Mouse (Mus musculus) layer of hippocampus, postnatal 14 days (tissue): ENCODE results near the gene Macrod2. TPM values are rescaled to one million over a fixed set of nuclear protein-coding genes. Genes with fewer than 3 reads are reported as not detected.

ENCODE experiments used
- DNase-seq, 2 experiments: peaks; one replicate each; pipeline ENCODE4 v3.0.0; 2021 to 2022; ENCODE audit warnings: low spot score in 2 of 2, mixed read lengths in 1 of 2
- total RNA-seq, 2 experiments: library from RNA; stranded (reverse); gene quantifications; 2 replicates each; pipeline ENCODE4 v1.2.3; 2021

The Macrod2 gene
- total RNA-seq, 2 experiments from 2014 or later = 48.7 to 54.6 TPM

DNA sequence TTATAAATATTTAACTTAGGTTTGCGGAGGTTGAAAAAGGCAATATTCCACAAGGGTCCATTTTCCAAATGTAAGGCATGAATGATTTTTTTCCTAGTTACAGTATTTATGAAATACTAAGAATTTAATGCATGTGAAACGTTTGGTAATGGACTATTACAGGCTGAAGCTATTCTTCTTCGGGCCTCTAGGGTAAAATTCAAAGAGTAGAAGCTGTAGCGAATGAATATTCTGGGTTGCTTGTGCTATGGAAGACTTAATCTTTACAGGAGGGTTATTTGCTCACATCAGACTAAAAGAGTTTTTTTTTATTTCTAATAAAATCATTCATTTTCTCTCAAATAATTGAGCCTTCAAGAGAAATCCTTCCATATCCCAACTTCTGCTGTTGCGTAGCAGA lies 1039.0 kb downstream of the Macrod2 start:
- DNase-seq = no peak

DNA sequence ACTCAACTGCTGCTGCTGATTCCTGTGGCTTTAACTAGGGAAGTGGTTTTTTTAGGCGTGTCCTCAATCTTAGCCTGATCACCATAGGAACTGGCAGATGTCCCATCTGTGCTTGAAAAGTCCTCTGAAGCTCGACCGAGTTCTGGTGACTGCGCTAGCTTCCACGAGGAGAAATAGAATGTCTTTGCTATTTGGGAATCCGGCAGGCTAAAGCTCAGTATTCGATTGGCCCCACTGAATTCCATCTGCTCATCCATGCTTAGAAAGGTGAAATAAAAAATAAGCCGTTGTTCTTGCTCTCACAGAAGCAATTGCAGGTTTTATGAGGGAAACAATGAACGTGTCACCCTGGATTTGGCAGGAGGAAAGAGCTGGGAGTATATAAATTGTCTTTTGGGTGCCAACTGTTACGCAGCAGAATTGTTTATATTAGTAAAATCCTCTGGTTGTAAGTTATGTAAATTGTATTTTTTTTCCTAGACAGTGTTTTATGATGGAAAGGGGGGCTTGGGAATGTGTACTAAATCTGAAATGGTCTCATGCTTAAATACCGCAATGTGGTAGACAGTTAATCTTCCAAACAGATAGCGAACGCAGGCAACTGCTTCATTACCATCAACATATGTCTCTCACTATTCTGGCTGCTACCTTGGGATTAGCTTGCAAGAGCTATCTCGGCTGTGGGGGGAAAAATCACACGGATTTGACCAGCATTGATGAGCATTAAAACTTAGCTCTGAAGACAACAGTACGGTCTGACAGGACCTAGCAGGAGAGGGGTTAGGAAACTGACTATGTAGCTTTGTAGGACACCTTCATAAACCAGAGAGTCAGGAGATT lies 1039.8 kb downstream of the Macrod2 start:
- DNase-seq = peak; percentile 32 to 53

DNA sequence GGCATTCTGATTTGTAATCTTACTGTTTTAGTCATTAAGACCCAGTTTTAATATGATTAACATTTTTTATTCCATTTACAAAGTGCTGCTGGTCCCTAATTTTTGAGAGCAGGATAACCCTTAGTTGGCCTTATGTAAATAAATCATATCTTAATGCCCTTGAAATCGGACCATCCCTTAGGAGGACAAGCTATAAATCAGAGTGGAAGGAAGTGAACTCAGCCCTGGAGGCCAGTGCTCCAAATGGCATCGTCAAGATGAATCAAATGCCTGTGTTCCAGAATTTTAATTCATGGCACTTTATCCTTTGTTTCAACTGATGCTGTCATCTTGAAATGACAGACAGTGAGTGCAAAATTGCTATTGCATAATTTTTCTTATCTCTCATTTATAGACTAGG lies 1046.8 kb downstream of the Macrod2 start:
- no peak for DNase-seq

DNA sequence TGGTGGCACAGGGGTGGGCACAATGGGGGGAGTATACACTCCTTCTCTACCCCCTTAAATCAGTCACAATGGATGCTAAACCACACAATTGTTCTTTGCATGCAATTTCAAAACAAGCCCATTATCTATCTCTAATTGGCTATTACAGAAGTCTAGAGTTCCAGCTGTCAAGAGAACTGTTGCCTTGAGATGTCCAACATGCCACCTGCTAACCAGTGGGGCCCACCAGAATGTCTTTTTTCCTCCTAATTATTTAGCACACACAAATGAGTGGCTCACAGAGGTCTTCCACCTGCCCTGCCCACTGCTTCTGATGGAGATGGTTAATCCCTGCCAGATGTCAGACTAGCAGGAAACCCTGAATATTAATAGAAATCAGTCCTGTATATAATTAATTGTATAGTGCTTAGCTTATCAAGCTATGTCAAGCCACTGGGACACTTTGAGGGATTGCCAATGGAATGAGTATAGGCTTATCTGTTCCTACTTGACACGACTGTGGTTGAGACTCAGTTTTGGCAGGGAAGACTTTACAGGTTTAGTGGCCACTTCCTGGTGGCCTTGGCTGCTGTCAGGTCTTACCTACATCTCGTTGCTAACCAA lies 1054.1 kb downstream of the Macrod2 start:
- no peak for DNase-seq

DNA sequence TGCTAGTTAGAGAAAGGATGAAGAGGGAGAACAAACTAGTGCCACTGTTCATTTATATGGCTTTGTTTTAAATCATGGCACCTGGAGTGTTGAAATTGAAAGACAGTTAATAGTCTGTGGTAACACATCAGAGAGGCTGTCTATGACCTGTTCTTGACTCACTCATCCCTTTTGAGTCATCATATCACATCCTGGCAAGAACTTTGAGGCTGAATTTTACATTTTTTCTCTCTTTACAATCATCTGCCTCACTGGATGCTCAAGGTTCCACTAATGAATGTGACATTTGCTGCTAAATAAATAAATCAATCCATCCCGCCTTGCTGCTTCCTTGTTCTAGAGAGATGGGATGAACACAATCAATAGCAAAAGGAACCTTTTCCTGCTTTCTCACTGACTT lies 1068.8 kb downstream of the Macrod2 start:
- no peak for DNase-seq

DNA sequence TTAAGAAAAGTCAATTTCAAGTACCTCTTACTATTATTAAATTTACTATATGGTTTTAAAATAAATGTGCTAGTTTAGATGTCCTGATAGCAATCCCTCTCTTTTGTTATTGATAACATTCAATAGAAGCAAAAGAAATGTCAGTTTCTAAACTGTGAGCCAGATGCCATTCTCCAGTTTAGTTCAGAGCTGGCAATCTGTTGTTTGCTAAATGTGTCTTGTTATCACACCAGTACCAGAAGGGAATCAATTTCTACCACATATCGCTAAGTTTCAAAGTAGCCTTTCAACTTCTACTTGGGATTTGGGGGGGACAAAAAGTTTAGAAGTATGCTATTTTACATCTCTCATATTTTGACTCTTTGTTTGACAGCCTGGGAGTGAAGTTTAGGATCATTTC lies 1077.7 kb downstream of the Macrod2 start:
- peak in 1 of 2 experiments; percentile 49 for DNase-seq

DNA sequence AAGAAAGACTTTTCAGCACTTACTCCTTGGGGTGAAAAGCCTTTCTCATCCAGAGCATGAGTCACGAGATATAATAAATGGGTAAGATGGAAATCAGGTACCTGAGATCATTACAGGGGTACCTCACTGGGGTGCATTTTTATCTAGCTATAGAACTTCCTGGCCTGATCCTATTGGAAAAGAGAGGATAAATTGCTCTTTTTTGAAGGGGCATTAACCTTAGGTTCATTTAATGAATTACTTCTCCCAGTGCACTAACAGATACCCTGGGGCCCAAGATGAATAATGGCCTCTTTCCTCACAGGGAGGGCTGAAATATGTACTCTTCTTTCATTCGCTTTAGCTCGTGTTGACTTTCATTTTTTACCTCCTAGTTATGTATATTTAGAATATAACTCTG lies 1082.5 kb downstream of the Macrod2 start:
- no peak for DNase-seq

DNA sequence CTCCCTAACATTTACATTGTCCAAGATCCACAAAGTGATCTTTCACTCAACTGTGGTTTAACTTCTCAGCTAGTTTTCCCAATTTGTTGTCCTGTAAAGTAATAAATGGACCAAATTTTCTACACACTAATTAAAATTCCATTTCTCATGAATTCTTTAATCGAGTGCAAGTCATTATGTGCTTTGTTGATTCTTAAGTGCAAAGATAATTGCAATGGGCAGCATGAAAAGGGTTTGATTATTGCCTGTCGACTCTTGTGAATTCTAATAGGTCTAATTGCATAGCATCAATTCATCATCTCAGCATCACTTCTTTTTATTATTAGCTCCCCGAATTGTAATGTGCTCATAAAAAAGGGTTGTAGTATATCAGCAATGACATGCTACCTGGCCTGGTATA lies 1095.4 kb downstream of the Macrod2 start:
- no peak for DNase-seq

DNA sequence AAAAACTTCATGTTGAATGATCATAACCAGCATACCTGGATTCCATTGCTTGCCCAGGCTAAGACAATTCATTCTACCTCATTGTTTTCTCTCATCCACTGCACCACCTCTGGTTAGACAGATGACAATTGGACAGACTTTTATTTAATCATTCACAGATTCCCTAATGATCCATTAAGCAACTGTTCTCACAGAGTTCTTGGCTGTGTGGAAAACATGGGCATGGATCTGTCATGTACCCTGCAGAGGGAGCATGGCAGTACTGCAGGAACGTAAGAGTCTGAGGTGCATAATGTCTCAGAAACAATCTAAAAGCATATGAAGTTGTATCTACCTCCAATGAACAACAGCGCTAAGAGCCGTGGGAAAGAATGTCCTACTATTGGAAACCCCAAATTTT lies 1110.3 kb downstream of the Macrod2 start:
- no peak for DNase-seq

DNA sequence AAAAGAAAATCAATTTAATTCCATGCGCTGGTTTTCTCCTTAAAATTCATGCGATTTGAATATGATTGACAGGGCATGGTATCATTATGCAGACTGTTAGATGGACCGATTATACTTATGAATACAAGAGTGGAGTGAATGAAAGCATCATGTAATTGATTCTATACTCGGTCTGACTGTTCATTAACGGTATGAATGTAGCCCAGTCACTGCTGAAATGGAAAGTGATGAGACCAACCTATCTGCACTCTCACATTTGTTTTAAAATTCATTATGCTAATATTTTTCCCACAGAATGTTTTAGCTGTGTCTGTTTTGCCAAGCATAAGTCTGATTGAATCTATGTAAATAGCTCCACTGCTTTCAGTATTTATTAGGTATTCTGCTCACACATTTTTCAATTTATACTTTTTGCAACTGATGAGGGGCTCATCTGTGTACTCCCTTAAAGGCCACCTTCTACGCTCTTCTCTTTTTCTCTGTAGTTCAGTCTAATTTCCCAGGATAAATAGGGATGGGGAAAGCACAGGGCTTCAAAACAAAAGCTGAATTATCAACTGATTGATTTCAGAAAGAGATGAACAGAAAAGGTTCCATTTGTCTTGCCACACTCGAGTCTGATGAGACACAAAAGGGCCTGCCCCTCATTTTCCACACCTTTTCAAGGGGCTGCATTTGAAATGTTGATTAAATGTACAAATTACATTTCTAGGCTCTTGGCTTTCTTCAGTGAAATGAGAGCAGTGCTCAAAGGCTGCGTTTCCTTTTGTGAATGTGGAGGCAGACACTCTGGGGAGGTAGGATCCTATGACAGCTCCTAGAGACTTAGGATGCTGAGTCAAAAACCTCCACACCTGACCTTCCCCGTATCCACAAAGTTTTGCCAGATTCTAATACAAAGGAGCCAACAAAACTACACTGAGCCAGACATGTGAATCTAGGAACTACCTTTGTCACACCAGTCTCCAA lies 1113.1 kb downstream of the Macrod2 start:
- DNase-seq = no peak

DNA sequence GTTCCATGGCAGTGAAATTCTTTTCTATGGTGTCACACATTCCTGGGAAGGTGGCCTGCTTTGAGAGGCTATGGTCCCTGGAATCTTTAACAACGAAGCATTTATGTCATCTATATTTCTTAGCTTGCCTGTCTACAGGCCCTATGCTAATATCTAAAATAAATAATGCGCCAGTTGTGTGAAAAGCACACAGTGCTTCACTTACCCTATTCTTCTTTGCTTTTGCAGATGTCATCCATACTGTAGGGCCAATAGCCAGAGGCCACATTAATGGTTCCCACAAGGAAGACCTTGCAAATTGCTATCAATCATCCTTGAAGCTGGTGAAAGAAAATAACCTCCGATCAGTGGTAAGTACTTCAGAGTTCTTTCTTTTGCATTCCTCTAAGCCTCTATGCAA lies 1119.9 kb downstream of the Macrod2 start:
- DNase-seq = no peak

DNA sequence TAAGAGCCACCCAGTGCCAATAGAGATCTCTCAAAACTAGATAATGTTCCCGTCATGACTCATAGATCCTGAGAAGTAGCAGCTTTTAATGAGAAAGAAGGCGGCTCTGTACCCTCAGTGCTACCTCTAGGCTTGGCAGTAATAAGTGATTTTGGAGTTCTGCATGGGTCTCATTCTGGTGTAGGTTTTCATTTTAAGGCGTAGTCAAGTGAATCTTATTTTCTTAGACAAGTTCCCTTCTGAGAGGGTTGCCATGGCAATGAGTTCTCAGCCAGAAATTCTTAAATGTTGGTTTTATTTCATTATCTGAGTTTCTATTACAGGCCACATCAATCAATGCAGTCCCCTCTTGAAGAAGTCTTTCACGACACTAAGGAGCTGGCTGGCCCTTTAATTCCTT lies 1127.0 kb downstream of the Macrod2 start:
- DNase-seq = peak in 1 of 2 experiments; percentile 22

DNA sequence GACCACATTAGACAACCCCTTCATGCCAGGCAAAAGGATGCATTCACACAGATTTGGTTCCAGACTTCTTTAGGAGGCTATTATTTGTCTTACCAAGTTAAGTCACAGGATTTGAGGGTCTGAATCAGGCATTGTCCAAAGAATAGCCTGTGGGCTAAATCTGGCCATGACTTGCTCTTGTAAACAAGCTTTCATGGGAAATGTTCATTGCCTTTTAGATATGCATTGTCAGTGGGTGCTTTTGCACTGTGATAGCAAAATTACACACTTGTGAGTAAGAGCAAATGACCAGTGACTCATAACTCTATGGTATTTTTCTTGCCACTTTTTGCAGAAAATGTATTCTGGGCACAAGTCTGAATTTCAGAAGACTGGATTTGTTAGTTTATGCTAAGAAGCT lies 1150.8 kb downstream of the Macrod2 start:
- DNase-seq = no peak

DNA sequence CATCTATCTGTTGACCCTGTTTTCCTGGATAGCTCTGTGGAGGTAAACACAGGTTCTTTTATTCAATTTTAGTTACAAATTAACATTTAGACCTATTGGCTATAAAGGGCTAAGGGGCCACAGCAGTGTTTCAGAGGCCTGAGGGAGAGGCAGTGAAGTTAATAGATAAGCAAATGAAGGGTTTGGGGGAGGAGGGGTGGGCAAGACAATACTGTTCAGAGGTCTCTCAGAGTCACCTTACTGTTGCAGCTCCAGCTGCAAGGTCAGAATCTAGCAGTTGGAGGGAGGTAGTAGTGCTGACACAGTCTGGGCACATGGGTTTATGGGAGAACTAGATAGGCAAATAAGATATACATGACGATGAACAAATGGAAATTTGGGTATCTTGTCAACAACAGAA lies 1156.6 kb downstream of the Macrod2 start:
- no peak for DNase-seq

DNA sequence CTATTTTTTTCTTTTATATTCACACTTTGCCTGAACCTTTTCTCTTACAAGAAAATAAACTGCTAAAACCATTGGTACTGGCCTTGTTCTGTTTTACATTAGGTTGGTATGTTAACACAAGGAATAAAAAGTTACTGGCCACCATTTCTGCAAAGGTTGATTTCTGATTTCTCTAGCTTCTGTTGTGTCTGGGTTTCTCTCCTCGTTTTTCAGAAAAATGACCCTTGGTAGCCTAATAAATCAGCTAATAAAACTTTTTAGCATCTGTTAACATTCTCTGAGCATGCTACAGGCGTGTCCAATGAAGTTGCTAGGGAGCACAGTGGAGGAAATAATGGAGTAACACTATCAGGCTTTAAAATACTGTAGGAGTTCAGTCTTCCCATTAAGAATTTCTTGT lies 1161.6 kb downstream of the Macrod2 start:
- no peak for DNase-seq

DNA sequence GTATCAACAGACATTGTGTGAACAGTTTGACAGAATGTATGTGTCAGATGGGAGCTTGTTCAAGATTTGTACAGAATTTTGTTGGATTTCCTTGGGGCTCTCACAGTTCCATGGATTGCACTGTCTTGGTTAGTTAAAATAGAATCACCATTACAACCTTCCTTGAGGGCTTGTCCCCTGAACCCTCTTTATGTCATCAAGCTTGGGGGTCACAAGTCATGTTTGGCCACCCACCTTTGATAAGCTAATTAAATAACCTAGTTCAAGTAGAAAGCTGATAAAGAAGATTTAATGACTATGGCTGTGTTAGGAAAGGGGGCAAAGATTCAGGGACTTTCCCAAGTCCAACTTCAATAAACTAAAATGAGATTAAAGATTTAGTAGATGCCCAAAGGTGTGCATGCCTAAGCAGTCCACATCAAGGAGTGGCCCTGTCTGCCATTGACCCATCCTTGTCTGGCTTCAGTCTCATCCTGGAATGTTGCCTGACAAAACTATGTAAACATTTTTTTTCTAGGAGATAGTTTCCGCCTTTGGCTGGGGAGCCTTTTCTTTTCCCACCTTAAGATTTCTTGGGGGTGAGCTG lies 1163.2 kb downstream of the Macrod2 start:
- DNase-seq = no peak

DNA sequence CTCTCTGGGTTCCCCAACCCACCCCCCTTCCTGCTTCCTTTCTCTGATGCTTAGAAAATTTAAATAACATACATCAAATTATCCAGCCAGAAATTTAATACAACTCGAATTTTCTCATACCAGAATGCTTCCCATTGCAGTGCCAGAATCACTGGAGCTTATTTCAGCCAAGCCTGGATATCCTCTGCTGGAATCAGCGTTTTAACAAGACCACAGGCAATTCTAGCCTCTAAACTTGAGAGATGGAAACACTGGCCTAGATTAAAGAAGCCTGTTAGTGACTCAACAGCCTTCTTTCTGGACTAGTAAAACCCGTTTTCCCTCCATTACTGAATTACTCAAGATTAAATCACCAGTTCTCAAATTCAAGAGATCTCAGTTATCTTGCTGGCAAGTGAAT lies 1170.9 kb downstream of the Macrod2 start:
- no peak for DNase-seq

DNA sequence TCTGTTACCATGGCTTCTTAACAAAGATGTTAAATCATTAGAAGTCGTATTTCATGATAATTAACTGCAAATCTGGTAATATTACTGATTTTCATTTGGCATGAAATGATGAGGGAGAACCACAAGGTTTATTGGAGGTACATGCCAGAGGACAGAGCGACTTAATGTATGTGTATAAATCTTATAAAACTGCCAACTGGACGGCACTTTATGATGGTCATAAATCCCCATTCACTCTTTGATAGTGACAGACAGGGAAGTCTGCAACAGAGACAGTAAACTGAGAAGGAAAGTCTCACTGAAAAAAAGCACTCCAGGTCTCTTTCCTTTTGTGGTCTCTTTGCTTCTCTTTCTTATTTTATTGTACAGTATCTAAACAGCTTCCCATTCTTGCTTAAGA lies 1176.3 kb downstream of the Macrod2 start:
- DNase-seq = no peak

DNA sequence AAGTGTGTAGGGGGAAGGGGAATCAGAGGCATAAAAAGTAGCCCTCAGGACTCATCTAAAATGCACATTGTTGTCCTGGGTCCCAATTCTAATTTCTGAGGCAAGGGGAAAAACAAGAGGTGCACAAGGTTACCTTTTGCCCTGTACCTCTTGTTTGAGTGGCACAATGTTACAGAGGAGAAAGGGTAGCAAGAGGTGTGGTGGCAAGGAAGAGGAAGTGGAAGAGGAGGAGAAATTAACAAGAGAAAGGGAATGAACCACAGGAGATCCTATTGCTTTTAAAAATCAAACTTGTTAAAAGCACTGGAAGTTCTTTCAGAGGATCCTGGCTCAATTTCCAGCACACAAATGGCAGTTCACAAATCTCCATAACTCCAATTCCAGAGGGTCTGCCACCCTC lies 1183.1 kb downstream of the Macrod2 start:
- no peak for DNase-seq

DNA sequence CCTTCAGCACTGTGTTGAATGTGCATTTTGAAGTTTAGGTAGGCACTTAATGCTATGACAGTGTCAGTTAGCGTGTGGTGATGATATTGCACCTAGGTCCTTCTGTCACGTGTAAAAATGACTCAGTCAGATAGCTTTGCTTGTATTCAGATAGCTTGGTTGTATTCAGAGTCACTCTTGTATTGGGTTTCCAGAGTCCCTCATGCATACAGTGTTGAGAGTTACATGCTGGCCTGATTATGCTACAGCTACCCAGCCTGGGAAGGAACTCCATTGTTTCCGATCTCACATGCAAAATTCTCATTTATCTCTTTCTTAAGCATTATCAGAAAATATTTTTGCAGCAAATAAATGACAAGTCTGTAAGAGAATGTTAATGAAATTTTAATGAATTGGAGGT lies 1187.3 kb downstream of the Macrod2 start:
- no peak for DNase-seq

DNA sequence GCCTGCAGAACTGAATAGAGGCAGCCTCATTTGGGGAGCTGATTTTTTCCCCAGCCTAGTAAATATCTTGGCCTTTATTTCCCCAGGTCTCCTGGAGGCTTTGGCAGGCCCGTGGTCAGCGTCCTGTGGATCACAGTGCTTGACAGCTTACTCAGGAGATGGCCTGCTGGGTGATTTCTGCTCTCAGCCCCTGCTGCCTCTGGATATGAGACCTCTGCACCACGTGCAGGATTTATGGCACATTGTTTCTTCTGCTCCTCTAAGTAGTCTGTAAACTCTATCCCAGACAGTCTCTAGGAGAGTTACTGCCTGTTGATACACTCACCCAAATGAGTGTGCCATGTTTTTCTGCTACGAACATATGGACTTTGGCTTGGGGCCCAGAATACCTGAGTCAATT lies 1187.8 kb downstream of the Macrod2 start:
- DNase-seq = no peak
